Mouse (Mus musculus) kidney, adult 2 months (tissue): ENCODE results near the gene Tgm2.

Experiments
- CTCF ChIP-seq: fragments of 200-500 bp; conservative IDR thresholded peaks from 2 replicates; pipeline ENCODE4 v1.5.1; 2011; ENCODE audit warnings: low read depth, mild to moderate bottlenecking, control low read depth, low read length, moderate library complexity, mixed read lengths; ENCODE audit not compliant: insufficient read depth, insufficient read length
- POLR2A ChIP-seq: fragments of 200-500 bp; IDR thresholded peaks from one replicate; pipeline ENCODE4 v1.6.1; 2011; ENCODE audit warnings: low read depth, low read length, control low read depth

DNA sequence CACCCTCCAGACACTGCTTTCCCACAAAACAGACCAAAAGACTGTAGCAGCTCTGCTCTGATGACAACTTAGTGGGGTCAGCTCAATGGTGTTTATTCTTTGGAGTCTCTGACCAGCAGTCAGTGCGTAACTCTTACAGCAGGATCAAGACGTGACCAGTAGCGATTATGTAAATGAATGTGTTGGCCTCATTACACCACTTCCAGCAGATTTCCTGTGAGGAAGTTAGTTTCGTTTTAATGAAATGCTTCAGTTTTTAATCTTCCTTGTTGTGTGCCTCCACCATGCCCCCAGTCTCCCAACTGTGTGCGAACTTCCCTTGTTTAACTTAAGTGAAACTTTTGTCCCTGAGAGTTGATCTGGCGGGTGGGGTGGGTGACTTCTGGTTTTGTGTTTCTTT, 69.5 kb downstream of the Tgm2 start:
- TF ChIP-seq CTCF = no peak
- TF ChIP-seq POLR2A = no peak
